In the genomic region with DNA sequence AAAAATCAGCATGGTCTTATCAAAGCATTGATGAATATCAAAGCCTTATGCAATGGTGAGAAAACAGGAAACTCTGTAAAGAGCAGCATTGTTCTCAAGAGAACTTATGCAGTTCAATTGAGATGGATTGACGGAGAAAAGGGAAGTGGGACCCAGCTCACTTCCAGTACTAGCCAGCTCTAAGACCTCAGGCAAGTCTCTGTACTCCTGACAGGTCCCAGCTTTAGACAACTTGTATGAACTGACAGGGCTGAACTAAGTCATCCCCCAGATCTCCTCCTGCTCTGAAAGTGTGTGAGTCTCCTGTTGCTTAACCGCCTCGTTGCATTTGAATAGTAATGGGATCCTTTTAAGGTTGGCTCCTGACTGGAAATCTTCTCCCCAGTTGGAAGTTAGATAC, we compare ENCODE assay signal across 18 mouse cellular contexts.
DNase-seq lines count a peak whose midpoint lies in the region; ATAC-seq lines count a peak whose summit lies in the region.
"Had no signal": no experiment of that assay in that cellular context is flagged by ENCODE, and none has a peak within 500 bp of the region (broad histone marks: within the 10 kb centered on the region; RNA-seq: fewer than 3 reads in every experiment).

No protein-coding gene starts in this region.

- no peak overlapping the region for H3K4me3 ChIP-seq in intestine, embryonic 14.5 days (ENCODE audit: low read depth, low read length)
- no peak overlapping the region for H3K4me3 ChIP-seq in intestine, embryonic 16.5 days (ENCODE audit: low read length)
- no peak overlapping the region for H3K4me3 ChIP-seq in stomach, embryonic 15.5 days (replicated peaks)
- H3K4me3 ChIP-seq in forebrain, embryonic 14.5 days (ENCODE audit: low read depth, low read length): no peak overlapping the region
- H3K4me3 ChIP-seq: heart, embryonic 13.5 days; left cerebral cortex, adult 2 months; liver, embryonic 12.5 days; midbrain, embryonic 10.5 days had no signal

- no peaks in the 10 kb centered on the region for H3K9me3 ChIP-seq in intestine, embryonic 14.5 days (ENCODE audit: control insufficient read depth, low read length)
- no peaks in the 10 kb centered on the region for H3K9me3 ChIP-seq in intestine, embryonic 16.5 days (ENCODE audit: control insufficient read depth, low read length)
- no peaks in the 10 kb centered on the region for H3K9me3 ChIP-seq in stomach, embryonic 15.5 days
- H3K9me3 ChIP-seq in forebrain, embryonic 14.5 days (replicated peaks; ENCODE audit: control insufficient read depth, low read length): no peaks in the 10 kb centered on the region
- H3K9me3 ChIP-seq: heart, embryonic 13.5 days; liver, embryonic 12.5 days; midbrain, embryonic 10.5 days had no signal

- H3K27ac ChIP-seq in intestine, embryonic 14.5 days (ENCODE audit: low read depth): no peak overlapping the region
- H3K27ac ChIP-seq in intestine, embryonic 16.5 days (ENCODE audit: low read length): no peak overlapping the region
- no peak overlapping the region for H3K27ac ChIP-seq in stomach, embryonic 15.5 days
- H3K27ac ChIP-seq in forebrain, embryonic 14.5 days (ENCODE audit: low read depth, low read length): no peak overlapping the region
- H3K27ac ChIP-seq: heart, embryonic 13.5 days; left cerebral cortex, adult 2 months; liver, embryonic 12.5 days; midbrain, embryonic 10.5 days had no signal

- no peak for ATAC-seq in intestine, embryonic 14.5 days (replicated peaks; ENCODE audit: low FRiP score, low TSS enrichment, low read depth)
- ATAC-seq in intestine, embryonic 16.5 days: no peak
- ATAC-seq in stomach, embryonic 15.5 days (ENCODE audit: insufficient read depth, low FRiP score, low read depth): no peak
- no peak for ATAC-seq in forebrain, embryonic 14.5 days
- ATAC-seq: hindbrain, embryonic 16.5 days; liver, embryonic 12.5 days had no signal

- H3K4me2 ChIP-seq in intestine, embryonic 14.5 days (ENCODE audit: low read length): peak overlapping the region; percentile 38; the same call in 1 of the 2 replicates
- H3K4me2 ChIP-seq in intestine, embryonic 16.5 days (ENCODE audit: low read depth, low read length): no peak overlapping the region
- 0 out of 2 replicates have a peak overlapping the region, but pooled peaks have one; percentile 27 for H3K4me2 ChIP-seq in stomach, embryonic 15.5 days
- no peak overlapping the region for H3K4me2 ChIP-seq in forebrain, embryonic 14.5 days (ENCODE audit: low read length)
- H3K4me2 ChIP-seq: heart, embryonic 13.5 days; liver, embryonic 12.5 days had no signal

- H3K9ac ChIP-seq in intestine, embryonic 14.5 days (ENCODE audit: low read length): no peak overlapping the region
- H3K9ac ChIP-seq in intestine, embryonic 16.5 days (ENCODE audit: low read depth, low read length): no peak overlapping the region
- no peak overlapping the region for H3K9ac ChIP-seq in stomach, embryonic 15.5 days
- H3K9ac ChIP-seq in forebrain, embryonic 14.5 days (ENCODE audit: low read length): no peak overlapping the region
- H3K9ac ChIP-seq: heart, embryonic 13.5 days; liver, embryonic 12.5 days had no signal

- H3K27me3 ChIP-seq in intestine, embryonic 14.5 days (replicated peaks; ENCODE audit: control insufficient read depth, insufficient read depth, low read length): no peaks in the 10 kb centered on the region
- H3K27me3 ChIP-seq in intestine, embryonic 16.5 days (replicated peaks; ENCODE audit: control insufficient read depth, insufficient read depth, low read length): no peaks in the 10 kb centered on the region
- no peaks in the 10 kb centered on the region for H3K27me3 ChIP-seq in stomach, embryonic 15.5 days (replicated peaks)
- no peaks in the 10 kb centered on the region for H3K27me3 ChIP-seq in forebrain, embryonic 14.5 days (replicated peaks; ENCODE audit: control insufficient read depth, insufficient read depth, low read length)
- H3K27me3 ChIP-seq: heart, embryonic 13.5 days; liver, embryonic 12.5 days had no signal

- H3K4me1 ChIP-seq in intestine, embryonic 14.5 days (replicated peaks; ENCODE audit: control insufficient read depth, insufficient read depth, low read length): peaks cover 10% of the 10 kb centered on the region; the same call in 1 of the 2 replicates
- H3K4me1 ChIP-seq in intestine, embryonic 16.5 days (ENCODE audit: control insufficient read depth, insufficient read depth, low read length): peaks cover 3% of the 10 kb centered on the region; the same call in 1 of the 2 replicates
- H3K4me1 ChIP-seq in stomach, embryonic 15.5 days: no peaks in the 10 kb centered on the region
- H3K4me1 ChIP-seq in forebrain, embryonic 14.5 days (ENCODE audit: control insufficient read depth, insufficient read depth, low read length): no peaks in the 10 kb centered on the region
- H3K4me1 ChIP-seq: heart, embryonic 13.5 days; liver, embryonic 12.5 days; midbrain, embryonic 10.5 days had no signal

- H3K36me3 ChIP-seq in intestine, embryonic 14.5 days (ENCODE audit: control insufficient read depth, insufficient read depth, low read length): no peaks in the 10 kb centered on the region
- H3K36me3 ChIP-seq in intestine, embryonic 16.5 days (ENCODE audit: control insufficient read depth, insufficient read depth, low read length): no peaks in the 10 kb centered on the region
- no peaks in the 10 kb centered on the region for H3K36me3 ChIP-seq in stomach, embryonic 15.5 days
- H3K36me3 ChIP-seq in forebrain, embryonic 14.5 days (ENCODE audit: control insufficient read depth, insufficient read depth, low read length): no peaks in the 10 kb centered on the region
- H3K36me3 ChIP-seq: heart, embryonic 13.5 days; liver, embryonic 12.5 days; midbrain, embryonic 10.5 days had no signal

- 37% methylated on average over 3 of the region's 3 CpGs for WGBS in intestine, embryonic 14.5 days
- 46% methylated on average over 3 of the region's 3 CpGs for WGBS in intestine, embryonic 16.5 days
- WGBS in stomach, embryonic 15.5 days: 35% methylated on average over 3 of the region's 3 CpGs
- WGBS in forebrain, embryonic 14.5 days: 22% methylated on average over 3 of the region's 3 CpGs

- no peak for DNase-seq in intestine, embryonic 14.5 days (ENCODE audit: low spot score)
- peak; percentile 9 for DNase-seq in retina, postnatal 1 day
- no peak for DNase-seq in retina, embryonic 14.5 days (ENCODE audit: low spot score)
- peak; percentile 7 for DNase-seq in embryo, embryonic 11 days
- no peak for DNase-seq in forebrain, embryonic 14.5 days (ENCODE audit: low spot score)
- no peak for DNase-seq in thymus, postnatal 10 days (ENCODE audit: low spot score in 2 of 2)
- DNase-seq: cerebellum, adult 9-10 months; heart, adult 18-20 months; kidney, postnatal 36 days; left cerebral cortex, postnatal 4 days; lung, adult 2 months had no signal

Comparison
In these comparisons a context has a peak if more than half of its experiments do, and no peak if none do; other contexts are left out.
1. DNase-seq: peak in retina, postnatal 1 day (single experiment) and embryo, embryonic 11 days (single experiment); none in intestine, embryonic 14.5 days (single experiment), retina, embryonic 14.5 days (single experiment), forebrain, embryonic 14.5 days (single experiment) and thymus, postnatal 10 days (0 of 2).
2. H3K4me2 ChIP-seq: peak in intestine, embryonic 14.5 days (single experiment) and stomach, embryonic 15.5 days (single experiment); none in intestine, embryonic 16.5 days (single experiment) and forebrain, embryonic 14.5 days (single experiment).